Mouse (Mus musculus): ENCODE measurements around the gene Scnn1g. TPM values are rescaled to one million over a fixed set of nuclear protein-coding genes. Genes with fewer than 3 reads are reported as not detected.

Gene Scnn1g
- total and polyA plus RNA-seq, 3 experiments = 0.41 TPM; not detected in 2

- TF ChIP-seq CTCF (IDR thresholded peaks at IDR 0.05) = no peak
- no peak for TF ChIP-seq EP300 (IDR thresholded peaks at IDR 0.05; ENCODE audit: insufficient read depth, low read depth, low read length)
- TF ChIP-seq POLR2A (IDR thresholded peaks at IDR 0.05; ENCODE audit: insufficient read depth, low read depth, low read length) = no peak
- no peak overlapping the region for H3K4me3 ChIP-seq
- no peaks in the 10 kb centered on the region for H3K79me2 ChIP-seq (replicated peaks; ENCODE audit: control insufficient read depth, insufficient read depth, low read length)
- intact Hi-C loops (cut with DNase I) = no loop called here
- H3K27ac ChIP-seq = no peak overlapping the region
- H3K9ac ChIP-seq (ENCODE audit: low read depth, low read length) = no peak overlapping the region
- no peaks in the 10 kb centered on the region for H3K36me3 ChIP-seq (ENCODE audit: control insufficient read depth, insufficient read depth, low read length)
- 72% methylated on average over 5 of the region's 5 CpGs for WGBS
- H3K4me1 ChIP-seq (ENCODE audit: control insufficient read depth, insufficient read depth, low read length) = no peaks in the 10 kb centered on the region
- no peak for DNase-seq
- H3K27me3 ChIP-seq (ENCODE audit: control insufficient read depth, insufficient read depth, low read length) = no peaks in the 10 kb centered on the region; the same call in 1 of the 2 replicates
These were observed 16.0 kb downstream of the Scnn1g start for GRCm38 (mm10) chr7:121750244-121750643.

- 54% methylated on average over 8 of the region's 8 CpGs for WGBS
- intact Hi-C loops (cut with DNase I) = no loop called here
These were observed 20.5 kb downstream of the Scnn1g start for GRCm38 (mm10) chr7:121754748-121755147.

GRCm38 (mm10) chr7:121763328-121763727 lies 29.0 kb downstream of the Scnn1g start:
- Histone ChIP-seq H3K4me1 (ENCODE audit: control insufficient read depth, insufficient read depth, low read length) (no peaks in the 10 kb centered on the region), H3K9ac (ENCODE audit: low read depth, low read length) (no peak overlapping the region), H3K27me3 (ENCODE audit: control insufficient read depth, insufficient read depth, low read length) (no peaks in the 10 kb centered on the region), H3K4me3 (no peak overlapping the region), H3K36me3 (ENCODE audit: control insufficient read depth, insufficient read depth, low read length) (no peaks in the 10 kb centered on the region), H3K27ac (no peak overlapping the region), H3K79me2 (replicated peaks; ENCODE audit: control insufficient read depth, insufficient read depth, low read length) (no peaks in the 10 kb centered on the region)
- WGBS = 82% methylated on average over 4 of the region's 4 CpGs
- DNase-seq = no peak
- intact Hi-C loops (cut with DNase I) = no loop called here
- no peak for TF ChIP-seq CTCF (IDR thresholded peaks at IDR 0.05)
- TF ChIP-seq POLR2A (IDR thresholded peaks at IDR 0.05; ENCODE audit: insufficient read depth, low read depth, low read length) = no peak

More at GRCm38 (mm10) chr7:121754748-121755147, 20.5 kb downstream of the Scnn1g start:
- no peak for DNase-seq
- H3K4me3 ChIP-seq = no peak overlapping the region
- no peaks in the 10 kb centered on the region for H3K4me1 ChIP-seq (ENCODE audit: control insufficient read depth, insufficient read depth, low read length)
- H3K79me2 ChIP-seq (replicated peaks; ENCODE audit: control insufficient read depth, insufficient read depth, low read length) = no peaks in the 10 kb centered on the region
- H3K36me3 ChIP-seq (ENCODE audit: control insufficient read depth, insufficient read depth, low read length) = no peaks in the 10 kb centered on the region
- TF ChIP-seq POLR2A (IDR thresholded peaks at IDR 0.05; ENCODE audit: insufficient read depth, low read depth, low read length) = no peak
- TF ChIP-seq CTCF (IDR thresholded peaks at IDR 0.05) = no peak
- TF ChIP-seq EP300 (IDR thresholded peaks at IDR 0.05; ENCODE audit: insufficient read depth, low read depth, low read length) = no peak
- H3K27ac ChIP-seq = no peak overlapping the region
- no peaks in the 10 kb centered on the region; the same call in 1 of the 2 replicates for H3K27me3 ChIP-seq (ENCODE audit: control insufficient read depth, insufficient read depth, low read length)
- H3K9ac ChIP-seq (ENCODE audit: low read depth, low read length) = no peak overlapping the region

- 40% methylated on average over 3 of the region's 3 CpGs for WGBS
These were observed 33.6 kb downstream of the Scnn1g start for GRCm38 (mm10) chr7:121767900-121768299.

DNA sequence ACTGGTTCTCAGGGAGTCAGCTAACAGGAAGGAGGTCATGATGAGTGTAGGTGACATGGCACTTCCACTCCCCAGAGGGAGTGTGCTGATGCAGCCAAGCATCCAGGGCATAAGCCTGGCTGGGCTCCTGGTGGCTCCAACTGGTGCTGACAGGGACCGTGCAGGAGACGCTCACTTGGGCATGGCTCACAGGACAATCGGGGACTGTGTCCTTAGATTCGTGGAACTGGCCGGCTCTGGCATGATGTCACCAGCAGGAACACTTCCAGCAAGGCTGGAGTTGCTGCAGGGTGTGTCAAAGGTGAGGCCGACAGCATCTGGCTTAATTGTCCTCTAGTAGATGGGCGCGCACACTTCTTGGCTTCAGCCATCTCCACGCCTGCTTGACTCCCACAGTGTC lies 34.7 kb downstream of the Scnn1g start:
- 61% methylated on average over 9 of the region's 9 CpGs for WGBS
- no peak overlapping the region for H3K4me3 ChIP-seq
- peak; percentile 36 to 51 for DNase-seq
- no peak overlapping the region for H3K9ac ChIP-seq (ENCODE audit: low read depth, low read length)
- no peak for TF ChIP-seq CTCF (IDR thresholded peaks at IDR 0.05)
- no peak for TF ChIP-seq POLR2A (IDR thresholded peaks at IDR 0.05; ENCODE audit: insufficient read depth, low read depth, low read length)
- no peak for TF ChIP-seq EP300 (IDR thresholded peaks at IDR 0.05; ENCODE audit: insufficient read depth, low read depth, low read length)
- no peaks in the 10 kb centered on the region for H3K36me3 ChIP-seq (ENCODE audit: control insufficient read depth, insufficient read depth, low read length)
- intact Hi-C loops (cut with DNase I) = no loop called here
- no peaks in the 10 kb centered on the region for H3K27me3 ChIP-seq (ENCODE audit: control insufficient read depth, insufficient read depth, low read length)
- no peaks in the 10 kb centered on the region for H3K4me1 ChIP-seq (ENCODE audit: control insufficient read depth, insufficient read depth, low read length)
- no peaks in the 10 kb centered on the region for H3K79me2 ChIP-seq (replicated peaks; ENCODE audit: control insufficient read depth, insufficient read depth, low read length)
- no peak overlapping the region for H3K27ac ChIP-seq

More at GRCm38 (mm10) chr7:121767900-121768299, 33.6 kb downstream of the Scnn1g start:
- intact Hi-C loops (cut with DNase I) = no loop called here
- H3K27me3 ChIP-seq (ENCODE audit: control insufficient read depth, insufficient read depth, low read length) = no peaks in the 10 kb centered on the region
- no peak overlapping the region for H3K9ac ChIP-seq (ENCODE audit: low read depth, low read length)
- H3K27ac ChIP-seq = no peak overlapping the region
- H3K79me2 ChIP-seq (replicated peaks; ENCODE audit: control insufficient read depth, insufficient read depth, low read length) = no peaks in the 10 kb centered on the region
- no peaks in the 10 kb centered on the region for H3K36me3 ChIP-seq (ENCODE audit: control insufficient read depth, insufficient read depth, low read length)
- DNase-seq = peak in 1 of 2 experiments; percentile 8
- no peak for TF ChIP-seq POLR2A (IDR thresholded peaks at IDR 0.05; ENCODE audit: insufficient read depth, low read depth, low read length)
- no peak for TF ChIP-seq EP300 (IDR thresholded peaks at IDR 0.05; ENCODE audit: insufficient read depth, low read depth, low read length)
- no peak for TF ChIP-seq CTCF (IDR thresholded peaks at IDR 0.05)
- H3K4me1 ChIP-seq (ENCODE audit: control insufficient read depth, insufficient read depth, low read length) = no peaks in the 10 kb centered on the region
- H3K4me3 ChIP-seq = no peak overlapping the region

- DNase-seq = no peak
- Histone ChIP-seq H3K9ac (ENCODE audit: low read depth, low read length) (no peak overlapping the region), H3K4me1 (ENCODE audit: control insufficient read depth, insufficient read depth, low read length) (no peaks in the 10 kb centered on the region), H3K79me2 (replicated peaks; ENCODE audit: control insufficient read depth, insufficient read depth, low read length) (no peaks in the 10 kb centered on the region), H3K27ac (no peak overlapping the region), H3K27me3 (ENCODE audit: control insufficient read depth, insufficient read depth, low read length) (no peaks in the 10 kb centered on the region), H3K36me3 (ENCODE audit: control insufficient read depth, insufficient read depth, low read length) (no peaks in the 10 kb centered on the region), H3K4me3 (no peak overlapping the region)
- intact Hi-C loops (cut with DNase I) = no loop called here
- WGBS = 32% methylated on average over 1 of the region's 1 CpGs
- TF ChIP-seq CTCF (IDR thresholded peaks at IDR 0.05) (no peak), EP300 (IDR thresholded peaks at IDR 0.05; ENCODE audit: insufficient read depth, low read depth, low read length) (no peak), POLR2A (IDR thresholded peaks at IDR 0.05; ENCODE audit: insufficient read depth, low read depth, low read length) (no peak)
These were observed 44.3 kb downstream of the Scnn1g start for GRCm38 (mm10) chr7:121778553-121778952.

Measured in heart, adult 2 months (tissue).